Mouse (Mus musculus) heart, embryonic 16.5 days (tissue): ENCODE results near the gene Larp4b. TPM values are rescaled to one million over a fixed set of nuclear protein-coding genes. Genes with fewer than 3 reads are reported as not detected.

ENCODE experiments used
- ATAC-seq: fragments of 200-750 bp; cut with Nextera tagmentation; replicated peaks from 2 replicates; pipeline ENCODE4 v1.8.0; 2017; ENCODE audit warnings: moderate number of reproducible peaks; ENCODE audit not compliant: insufficient read depth, low FRiP score; ENCODE audit errors: extremely low read depth
- H3K27ac ChIP-seq: fragments of 300-500 bp; sonication (generic); 2 replicates; pipeline ENCODE4 v1.5.1; 2014; ENCODE audit warnings: mild to moderate bottlenecking, low read length, control low read depth, moderate library complexity
- H3K27me3 ChIP-seq: fragments of 300-500 bp; sonication (generic); 2 replicates; pipeline ENCODE4 v1.6.1; 2014; ENCODE audit warnings: low read length, mixed read lengths; ENCODE audit not compliant: control insufficient read depth, insufficient read depth
- H3K36me3 ChIP-seq: fragments of 300-500 bp; sonication (generic); 2 replicates; pipeline ENCODE4 v1.6.1; 2014; ENCODE audit not compliant: control insufficient read depth, insufficient read depth
- H3K4me1 ChIP-seq: fragments of 300-500 bp; sonication (generic); 2 replicates; pipeline ENCODE4 v1.6.1; 2014; ENCODE audit warnings: low read length, mixed read lengths; ENCODE audit not compliant: control insufficient read depth, insufficient read depth
- H3K4me2 ChIP-seq: fragments of 300-500 bp; sonication (generic); 2 replicates; pipeline ENCODE4 v1.6.1; 2014; ENCODE audit warnings: low read depth, mild to moderate bottlenecking, control low read depth, low read length
- H3K4me3 ChIP-seq: fragments of 300-500 bp; sonication (generic); 2 replicates; pipeline ENCODE4 v1.5.1; 2014; ENCODE audit warnings: mild to moderate bottlenecking, control low read depth, low read length
- H3K9ac ChIP-seq: fragments of 300-500 bp; sonication (generic); 2 replicates; pipeline ENCODE4 v1.6.1; 2014; ENCODE audit warnings: low read length, control low read depth
- H3K9me3 ChIP-seq: fragments of 300-500 bp; sonication (generic); replicated peaks from 2 replicates; pipeline ENCODE4 v1.6.1; 2016; ENCODE audit warnings: low read length; ENCODE audit not compliant: control insufficient read depth
- WGBS: fragments of 180-500 bp; shearing (Covaris S2); extraction: QIAGEN DNeasy Blood & Tissue Kit; methylation state at CpG from one replicate; pipeline ENCODE4 v1.1.7; 2014; 5-methylcytosine and 5-hydroxymethylcytosine counted together
- polyA plus RNA-seq: library from polyadenylated mRNA; unstranded; fragments of >200 nt; fragmentation: Nextera tagmentation; extraction: Ambion mirVana; gene quantifications from 2 replicates; pipeline ENCODE4 v1.2.1, GENCODE M21; 2015

Larp4b gene
- polyA plus RNA-seq, 1 experiment from 2014 or later, result 27.0 TPM

GRCm38 (mm10) chr13:9073818-9074217 is 19.9 kb upstream of the Larp4b start:
- H3K4me2 ChIP-seq, result no peak overlapping the region
- H3K4me3 ChIP-seq, result no peak overlapping the region
- ATAC-seq, result no peak
- 75% methylated on average over 4 of the region's 4 CpGs for WGBS
- H3K27me3 ChIP-seq, result no peaks in the 10 kb centered on the region
- no peaks in the 10 kb centered on the region for H3K4me1 ChIP-seq
- no peak overlapping the region for H3K9ac ChIP-seq
- no peak overlapping the region for H3K27ac ChIP-seq
- no peaks in the 10 kb centered on the region for H3K36me3 ChIP-seq
- H3K9me3 ChIP-seq, result no peaks in the 10 kb centered on the region

DNA sequence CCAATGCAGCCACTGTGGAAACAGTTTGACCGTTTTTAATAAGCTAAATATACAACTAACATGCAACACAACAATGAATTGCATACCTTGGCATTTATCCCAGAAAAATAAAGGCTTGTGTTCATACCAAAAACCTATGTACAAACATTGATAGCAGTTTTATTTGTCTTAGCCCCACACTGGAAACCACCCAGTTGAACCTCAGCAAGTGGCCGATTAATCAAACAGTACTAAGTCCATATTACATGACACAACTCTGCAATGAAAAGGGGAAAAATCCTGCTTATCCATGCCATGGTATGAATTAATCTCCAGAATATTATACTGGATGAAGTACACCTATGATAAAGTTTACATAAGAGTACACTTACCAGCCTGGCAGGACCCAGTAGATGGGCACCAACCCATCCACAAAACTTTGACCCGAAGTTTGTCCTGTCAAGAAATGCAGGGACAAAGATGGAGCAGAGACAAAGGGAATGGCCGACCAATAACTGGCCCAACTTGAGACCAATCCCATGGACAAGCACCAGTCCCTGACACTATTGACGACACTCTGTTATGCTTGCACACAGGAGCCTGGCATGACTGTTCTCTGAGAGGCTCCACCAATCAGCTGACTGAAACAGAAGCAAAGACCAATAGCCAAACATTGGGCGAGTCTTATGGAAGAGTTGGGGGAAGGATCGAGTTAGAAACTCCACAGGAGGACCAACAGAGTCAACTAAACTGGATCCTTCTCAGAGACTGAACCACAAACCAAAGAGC is 17.7 kb upstream of the Larp4b start:
- Histone ChIP-seq H3K4me1 (no peaks in the 10 kb centered on the region), H3K27me3 (no peaks in the 10 kb centered on the region), H3K9me3 (no peaks in the 10 kb centered on the region), H3K27ac (no peak overlapping the region), H3K4me3 (no peak overlapping the region), H3K36me3 (no peaks in the 10 kb centered on the region), H3K9ac (no peak overlapping the region), H3K4me2 (no peak overlapping the region)
- ATAC-seq, result no peak
- WGBS, result 70% methylated on average over 7 of the region's 7 CpGs

DNA sequence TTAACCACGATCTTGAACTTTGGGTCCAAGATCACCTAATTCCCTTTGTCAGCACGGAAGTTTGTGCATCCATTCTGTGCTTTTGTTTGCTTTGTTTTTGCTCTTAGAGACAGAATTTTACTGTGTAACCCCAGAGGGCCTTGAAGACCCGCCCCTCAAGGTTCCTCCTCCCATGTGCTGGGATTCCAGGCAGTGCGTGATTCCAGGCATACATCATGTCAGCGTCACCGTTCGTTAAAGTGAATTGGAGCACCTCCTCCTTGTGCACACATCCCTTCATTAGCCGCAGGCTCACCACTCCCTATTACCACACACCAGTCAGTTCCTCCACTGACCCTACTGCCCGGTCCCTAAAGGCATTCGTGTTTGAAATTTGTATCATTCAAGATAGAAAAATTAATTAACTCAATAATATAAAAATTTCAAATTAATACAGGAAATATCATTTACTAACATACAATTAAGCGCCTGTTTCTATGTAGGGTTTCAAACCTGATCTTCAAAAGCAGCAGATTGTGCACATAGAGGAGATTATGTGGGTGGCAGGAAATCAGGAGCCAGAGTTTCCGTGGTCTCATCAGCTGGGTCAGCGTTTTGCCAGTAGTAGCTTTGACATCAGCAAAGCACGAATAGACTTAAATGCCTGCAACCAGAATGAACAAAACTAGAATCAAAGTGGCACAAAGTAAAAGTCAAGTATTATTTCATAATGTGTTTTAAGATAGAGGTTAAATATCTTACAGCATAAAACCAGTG is 11.4 kb upstream of the Larp4b start:
- Histone ChIP-seq H3K27me3 (no peaks in the 10 kb centered on the region), H3K4me3 (no peak overlapping the region), H3K4me1 (no peaks in the 10 kb centered on the region), H3K9me3 (no peaks in the 10 kb centered on the region), H3K4me2 (no peak overlapping the region), H3K27ac (no peak overlapping the region), H3K9ac (no peak overlapping the region), H3K36me3 (no peaks in the 10 kb centered on the region)
- WGBS, result 72% methylated on average over 14 of the region's 14 CpGs
- no peak for ATAC-seq

GRCm38 (mm10) chr13:9094186-9094980 is 702 bp downstream of the Larp4b start:
- Histone ChIP-seq H3K36me3 (no peaks in the 10 kb centered on the region), H3K4me1 (peaks cover 12% of the 10 kb centered on the region), H3K27me3 (no peaks in the 10 kb centered on the region), H3K27ac (peak overlapping the region; percentile 84), H3K9me3 (no peaks in the 10 kb centered on the region), H3K9ac (peak overlapping the region; percentile 88), H3K4me2 (peak overlapping the region; percentile 83), H3K4me3 (peak overlapping the region; percentile 80)
- ATAC-seq, result peak; percentile 50
- under 1% methylated on average over 60 of the region's 63 CpGs for WGBS

GRCm38 (mm10) chr13:9099289-9099688 is 5.6 kb downstream of the Larp4b start:
- peaks cover 9% of the 10 kb centered on the region for H3K4me1 ChIP-seq
- no peaks in the 10 kb centered on the region for H3K27me3 ChIP-seq
- H3K9ac ChIP-seq, result no peak overlapping the region
- no peaks in the 10 kb centered on the region for H3K9me3 ChIP-seq
- 71% methylated on average over 5 of the region's 5 CpGs for WGBS
- no peak overlapping the region for H3K27ac ChIP-seq
- H3K4me3 ChIP-seq, result no peak overlapping the region
- no peaks in the 10 kb centered on the region for H3K36me3 ChIP-seq
- ATAC-seq, result no peak
- no peak overlapping the region for H3K4me2 ChIP-seq

DNA sequence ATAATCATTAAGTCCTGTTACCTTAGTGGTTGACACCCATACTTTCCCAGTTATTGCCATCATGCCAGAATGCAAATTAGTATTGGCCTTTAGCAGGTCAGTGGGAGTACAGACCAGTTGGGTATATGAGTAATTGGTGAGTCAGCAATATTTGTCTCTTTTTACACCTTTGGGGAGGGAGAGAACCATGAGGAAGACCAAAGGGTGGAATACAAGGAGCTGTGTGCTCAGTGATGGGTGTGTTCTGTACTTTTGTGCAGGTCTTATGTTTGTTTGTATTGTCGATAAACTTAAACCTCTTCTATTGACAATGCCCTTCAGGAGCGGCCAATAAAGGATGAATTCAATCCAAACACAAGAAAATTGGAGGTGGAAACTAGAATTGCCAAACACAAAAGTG is 6.8 kb downstream of the Larp4b start:
- H3K4me2 ChIP-seq, result no peak overlapping the region
- no peak for ATAC-seq
- H3K9me3 ChIP-seq, result no peaks in the 10 kb centered on the region
- WGBS, result 95% methylated on average over 2 of the region's 2 CpGs
- H3K4me3 ChIP-seq, result no peak overlapping the region
- H3K27me3 ChIP-seq, result no peaks in the 10 kb centered on the region
- H3K36me3 ChIP-seq, result no peaks in the 10 kb centered on the region; the same call in 1 of the 2 replicates
- no peak overlapping the region for H3K9ac ChIP-seq
- peaks cover 5% of the 10 kb centered on the region for H3K4me1 ChIP-seq
- no peak overlapping the region for H3K27ac ChIP-seq

- H3K36me3 ChIP-seq, result peaks cover under 1% of the 10 kb centered on the region; the same call in 1 of the 2 replicates
- 74% methylated on average over 5 of the region's 5 CpGs for WGBS
- no peak overlapping the region for H3K4me3 ChIP-seq
- H3K4me1 ChIP-seq, result peaks cover 3% of the 10 kb centered on the region; the same call in 1 of the 2 replicates
- H3K9me3 ChIP-seq, result no peaks in the 10 kb centered on the region
- no peak overlapping the region for H3K9ac ChIP-seq
- H3K4me2 ChIP-seq, result no peak overlapping the region
- no peaks in the 10 kb centered on the region for H3K27me3 ChIP-seq
- H3K27ac ChIP-seq, result no peak overlapping the region
- no peak for ATAC-seq
Measured at GRCm38 (mm10) chr13:9106246-9106645, 12.6 kb downstream of the Larp4b start.

- no peaks in the 10 kb centered on the region for H3K27me3 ChIP-seq
- no peak for ATAC-seq
- whole genome bisulfite sequencing, result 74% methylated on average over 2 of the region's 2 CpGs
- no peak overlapping the region for H3K9ac ChIP-seq
- no peak overlapping the region for H3K4me2 ChIP-seq
- no peak overlapping the region for H3K27ac ChIP-seq
- H3K4me3 ChIP-seq, result no peak overlapping the region
- H3K36me3 ChIP-seq, result peaks cover 2% of the 10 kb centered on the region; the same call in 1 of the 2 replicates
- H3K9me3 ChIP-seq, result no peaks in the 10 kb centered on the region
- H3K4me1 ChIP-seq, result peaks cover 3% of the 10 kb centered on the region; the same call in 1 of the 2 replicates
Measured at GRCm38 (mm10) chr13:9106992-9107858, 13.5 kb downstream of the Larp4b start.
